Mouse (Mus musculus) adrenal gland, adult (tissue): ENCODE measurements around the gene Scfd2.
A peak's percentile ranks its signal among the peaks of the same experiment; 100 is the strongest.

Experiments used
- DNase-seq, 2 experiments: peaks; one replicate each; pipeline ENCODE4 v3.0.0; 2022 to 2023; ENCODE audit warnings: low spot score in 1 of 2; ENCODE audit not compliant: inconsistent age in 2 of 2

Scfd2 gene

GRCm38 (mm10) chr5:74531630-74532280, at the start of gene Scfd2:
Gene Scfd2 (minus strand): TSS chr5:74531759.
- peak; percentile 96 to 99 for DNase-seq

- DNase-seq = no peak
These were observed 40.2 kb upstream of the Scfd2 start for GRCm38 (mm10) chr5:74571767-74572166.

DNA sequence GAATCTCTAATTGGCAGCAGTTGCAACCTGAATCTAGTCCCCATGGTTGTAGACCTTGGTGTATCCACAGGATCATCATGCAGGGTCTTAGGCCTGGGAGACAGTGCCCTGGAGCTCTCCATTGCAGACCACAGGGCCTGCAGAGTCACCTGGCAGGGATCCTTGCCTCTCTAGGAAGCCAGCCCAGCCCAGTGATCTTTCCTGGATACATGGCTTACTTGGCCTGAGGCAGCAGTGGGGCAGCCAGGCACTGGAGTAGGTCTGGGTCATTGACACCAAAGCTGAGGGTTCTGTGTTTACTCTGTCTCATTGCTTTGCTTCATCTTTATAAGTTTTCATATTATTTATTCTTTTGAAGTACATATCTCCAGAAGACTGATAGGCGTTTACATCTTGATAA, 29.6 kb upstream of the Scfd2 start:
- DNase-seq = peak; percentile 14 to 38

DNA sequence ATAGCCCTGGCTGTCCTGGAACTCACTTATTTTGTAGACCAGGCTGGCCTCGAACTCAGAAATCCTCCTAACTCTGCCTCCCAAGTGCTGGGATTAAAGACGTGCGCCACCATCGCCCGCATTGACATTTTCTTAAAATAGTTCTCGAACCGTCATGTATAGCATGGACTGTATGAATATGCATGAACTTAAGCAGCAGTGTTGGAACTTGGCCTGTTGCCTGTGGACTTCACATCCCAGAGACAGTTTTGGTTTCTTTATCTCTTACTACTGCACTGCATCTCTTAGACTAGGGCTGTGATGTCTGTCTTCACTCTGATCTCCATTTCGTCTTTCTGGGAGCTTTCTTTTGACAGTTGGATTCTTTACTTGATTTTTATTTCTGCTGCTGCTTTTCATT, 18.0 kb upstream of the Scfd2 start:
- DNase-seq = no peak

GRCm38 (mm10) chr5:74545606-74546005, 14.0 kb upstream of the Scfd2 start:
- DNase-seq = peak in 1 of 2 experiments; percentile 72

GRCm38 (mm10) chr5:74536180-74536947, 4.8 kb upstream of the Scfd2 start:
- DNase-seq = peak in 1 of 2 experiments; percentile 45

- DNase-seq = peak; percentile 92 to 97
These were observed 3.9 kb upstream of the Scfd2 start, which contains the start of gene Fip1l1 for GRCm38 (mm10) chr5:74535240-74536021. Gene Fip1l1 (plus strand): TSS chr5:74535449.

- DNase-seq = peak in 1 of 2 experiments; percentile 35
These were observed 774 bp downstream of the Scfd2 start for GRCm38 (mm10) chr5:74530785-74531184.

DNA sequence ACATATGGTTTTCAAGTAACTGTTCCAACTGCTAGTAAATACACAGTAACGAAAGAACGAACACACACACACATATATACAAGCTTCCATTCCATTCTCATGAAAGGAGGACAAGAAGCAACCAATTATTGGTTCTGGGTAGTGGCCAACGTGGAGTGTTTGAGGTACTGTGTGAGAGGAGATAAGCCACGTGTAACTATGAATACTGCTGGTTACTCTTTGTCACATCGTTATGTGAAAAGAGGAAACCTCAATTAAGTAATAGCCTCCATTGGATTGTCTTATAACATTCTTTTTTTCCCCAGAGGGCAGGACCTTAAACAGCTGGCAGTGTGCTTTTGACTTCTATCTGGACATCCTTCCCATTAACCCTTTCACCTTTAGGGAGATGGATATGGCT, 4.5 kb downstream of the Scfd2 start:
- DNase-seq = no peak

DNA sequence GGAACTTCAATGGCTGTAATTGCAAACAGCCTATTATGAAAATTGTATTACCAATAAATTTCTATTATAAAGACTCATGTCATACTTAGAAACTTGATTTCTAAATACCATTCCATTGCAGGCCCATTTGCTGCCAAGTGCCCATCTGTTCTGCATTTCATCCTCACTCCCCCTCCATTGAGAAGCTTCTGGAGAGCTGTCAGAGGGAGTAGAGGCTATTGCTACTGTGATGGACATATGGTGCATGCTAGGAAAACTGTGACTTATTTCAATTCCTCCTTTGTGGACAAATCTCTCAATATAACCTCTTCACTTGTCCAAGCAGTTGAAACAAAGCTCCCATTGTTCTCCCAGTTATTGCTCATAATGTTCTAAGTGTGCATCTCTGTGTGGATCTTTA, 19.9 kb downstream of the Scfd2 start:
- DNase-seq = no peak

DNA sequence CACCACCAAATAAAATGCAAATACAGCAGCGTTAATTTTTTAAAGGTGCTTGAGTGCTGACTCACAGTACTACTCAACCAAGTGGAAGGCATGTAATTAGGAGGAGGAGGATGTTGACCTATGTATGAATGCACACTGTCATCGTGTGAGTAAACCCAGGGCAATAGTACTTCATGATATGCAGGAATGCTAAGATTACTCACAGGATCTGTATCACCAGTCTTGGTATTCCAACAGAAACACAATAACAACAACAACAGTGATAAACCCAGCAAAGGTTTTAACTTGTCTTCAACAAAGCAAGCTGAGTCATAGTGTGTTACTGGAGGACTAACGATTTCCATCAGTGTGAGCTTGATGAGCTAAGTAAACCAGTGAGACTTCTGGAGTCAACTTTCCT, 38.9 kb downstream of the Scfd2 start:
- no peak for DNase-seq

GRCm38 (mm10) chr5:74484646-74485045, 46.9 kb downstream of the Scfd2 start:
- no peak for DNase-seq

DNA sequence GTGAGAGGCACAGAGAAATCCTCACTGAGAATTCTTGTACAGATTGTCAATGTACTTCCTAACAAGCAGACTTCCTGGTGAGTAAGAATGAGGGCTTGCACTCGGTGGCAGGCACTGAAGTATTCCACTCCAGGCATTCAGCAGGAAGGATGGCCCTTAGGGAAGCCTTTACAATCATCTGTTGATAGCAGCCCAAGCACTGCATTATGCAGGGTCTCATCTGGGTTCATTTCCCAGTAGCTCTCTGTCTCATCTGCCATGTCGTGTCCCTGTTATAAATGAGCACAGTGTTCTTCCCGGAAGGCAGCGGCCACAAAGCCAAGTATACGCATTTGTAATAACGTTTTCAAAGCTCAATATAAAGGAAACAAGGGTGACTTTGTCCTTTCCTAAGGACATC, 48.9 kb downstream of the Scfd2 start:
- DNase-seq = no peak

- no peak for DNase-seq
These were observed 49.5 kb downstream of the Scfd2 start for GRCm38 (mm10) chr5:74482034-74482433.

DNA sequence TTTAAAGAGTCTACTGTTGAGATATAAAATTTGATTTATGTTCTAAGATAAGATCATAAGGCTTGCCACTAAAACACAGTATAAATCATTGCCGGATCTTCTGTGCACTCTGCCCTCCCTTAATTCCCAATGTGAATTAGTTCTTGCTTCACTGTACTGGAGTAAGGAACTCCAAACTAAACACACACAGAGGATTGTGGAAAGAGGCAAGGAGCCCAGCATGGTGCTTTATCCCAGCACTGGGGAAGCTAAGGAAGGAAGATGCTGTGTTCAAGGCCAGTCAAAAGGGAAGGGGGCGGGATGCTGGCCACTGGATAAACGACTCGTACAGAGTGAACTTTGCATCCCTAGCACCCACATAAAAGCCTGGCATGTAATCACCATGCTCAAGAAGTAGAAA, 51.1 kb downstream of the Scfd2 start:
- no peak for DNase-seq

DNA sequence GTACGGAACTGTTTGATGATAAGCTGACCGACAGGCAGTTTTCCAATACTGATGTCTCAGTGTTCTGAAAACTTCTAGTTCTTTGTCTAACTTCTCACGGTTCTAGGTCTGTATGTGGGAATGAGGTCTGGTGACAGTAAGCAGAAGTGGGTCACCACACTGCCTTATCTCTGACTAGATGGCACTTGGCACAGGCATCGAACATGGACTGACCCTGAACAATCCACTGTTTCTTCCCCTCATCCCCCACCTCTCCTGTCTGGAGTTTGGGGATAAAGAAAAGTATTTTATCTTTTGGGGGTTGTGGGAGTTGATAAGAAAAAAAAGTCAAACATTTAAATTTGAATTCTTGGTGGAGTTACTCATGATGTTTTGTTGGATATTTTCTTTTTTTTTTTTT, 51.6 kb downstream of the Scfd2 start:
- peak; percentile 9 to 50 for DNase-seq

GRCm38 (mm10) chr5:74479157-74479556, 52.4 kb downstream of the Scfd2 start:
- DNase-seq = no peak

DNA sequence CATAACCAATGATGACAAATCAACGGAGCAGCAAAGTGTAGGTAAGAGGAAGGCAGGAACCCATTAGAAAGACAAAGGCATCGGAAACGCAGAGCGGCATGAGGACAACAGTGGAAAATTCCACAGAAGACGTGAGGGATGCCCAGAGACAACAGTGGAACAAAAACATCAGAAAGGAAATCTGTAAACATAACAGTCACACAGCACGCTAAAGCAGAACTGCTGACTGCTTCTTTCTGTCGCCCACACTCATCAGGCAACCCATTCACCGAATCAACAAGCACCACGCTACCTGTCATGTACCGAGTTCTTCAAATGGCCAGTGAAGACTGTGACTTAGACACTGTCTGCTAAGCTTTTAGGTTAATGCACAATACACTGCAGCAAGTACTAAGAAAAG, 55.0 kb downstream of the Scfd2 start:
- no peak for DNase-seq

DNA sequence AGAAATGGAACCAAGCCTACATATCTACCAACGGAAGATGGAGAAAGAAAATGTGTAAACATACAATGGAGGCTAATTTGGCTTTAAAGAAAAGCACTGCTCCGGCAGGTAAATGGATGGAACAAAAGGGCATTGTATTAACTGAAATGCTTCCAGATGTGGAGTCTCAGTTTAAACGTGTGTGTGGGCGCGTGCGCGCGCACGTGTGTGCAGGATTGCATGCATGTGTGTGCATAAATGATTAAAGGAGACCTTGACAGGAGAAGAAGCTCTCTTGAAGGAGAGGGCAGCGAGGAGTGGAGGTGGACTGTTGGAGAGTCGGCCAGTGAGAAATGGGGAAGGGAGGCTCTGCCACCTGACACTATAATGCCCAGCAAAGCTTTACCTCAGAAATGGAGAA, 58.4 kb downstream of the Scfd2 start:
- DNase-seq = no peak

- peak in 1 of 2 experiments; percentile 51 for DNase-seq
These were observed 60.7 kb downstream of the Scfd2 start for GRCm38 (mm10) chr5:74470819-74471218.

- DNase-seq = no peak
These were observed 61.9 kb downstream of the Scfd2 start for GRCm38 (mm10) chr5:74469620-74470019.

DNA sequence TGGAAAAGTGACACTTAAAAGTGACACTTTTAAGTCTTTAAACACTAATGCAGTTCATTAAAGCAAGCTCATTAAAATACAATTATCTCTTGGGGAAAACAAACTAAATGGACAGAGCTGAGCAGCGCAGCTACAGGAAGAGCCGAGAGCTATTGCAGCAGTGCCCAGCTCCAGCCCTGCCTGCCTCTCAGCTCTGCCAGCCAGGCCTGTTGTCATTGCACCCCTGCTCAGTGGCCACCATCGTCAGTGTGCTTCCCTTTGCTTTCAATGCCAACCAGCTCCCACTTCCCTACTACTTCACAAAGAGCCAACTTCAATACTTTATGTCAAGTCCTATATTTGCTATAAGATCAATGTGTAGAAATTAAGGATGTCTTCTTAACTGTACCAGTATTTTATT, 63.8 kb downstream of the Scfd2 start:
- DNase-seq = no peak
